Mouse (Mus musculus) heart, postnatal 0 days (tissue): Measurements from ENCODE around the gene Shroom2. TPM values are rescaled to one million over a fixed set of nuclear protein-coding genes. Genes with fewer than 3 reads are reported as not detected.

Experiments used
- ATAC-seq: fragments of 200-750 bp; cut with Nextera tagmentation; 2 replicates; pipeline ENCODE4 v1.8.0; 2017; ENCODE audit warnings: low read depth, moderate number of reproducible peaks, moderate library complexity; ENCODE audit not compliant: insufficient read depth
- DNase-seq: peaks from one replicate; pipeline ENCODE4 v3.0.0-alpha.2; 2016; ENCODE audit warnings: low spot score
- H3K27ac ChIP-seq: fragments of 300-500 bp; sonication (generic); 2 replicates; pipeline ENCODE4 v1.5.1; 2014; ENCODE audit warnings: low read depth, mild to moderate bottlenecking
- H3K27me3 ChIP-seq: fragments of 300-500 bp; sonication (generic); 2 replicates; pipeline ENCODE4 v1.6.1; 2014; ENCODE audit warnings: low read length, mixed read lengths; ENCODE audit not compliant: control insufficient read depth, insufficient read depth
- H3K36me3 ChIP-seq: fragments of 300-500 bp; sonication (generic); replicated peaks from 2 replicates; pipeline ENCODE4 v1.6.1; 2014; ENCODE audit warnings: low read length, mixed read lengths; ENCODE audit not compliant: control insufficient read depth, insufficient read depth
- H3K4me1 ChIP-seq: fragments of 300-500 bp; sonication (generic); 2 replicates; pipeline ENCODE4 v1.6.1; 2014; ENCODE audit warnings: antibody characterized with exemption; ENCODE audit not compliant: control insufficient read depth, insufficient read depth
- H3K4me2 ChIP-seq: fragments of 300-500 bp; sonication (generic); 2 replicates; pipeline ENCODE4 v1.6.1; 2014; ENCODE audit warnings: low read depth, mild to moderate bottlenecking, low read length, moderate library complexity
- H3K4me3 ChIP-seq: fragments of 300-500 bp; sonication (generic); 2 replicates; pipeline ENCODE4 v1.5.1; 2014; ENCODE audit warnings: low read depth, low read length
- H3K9ac ChIP-seq: fragments of 300-500 bp; sonication (generic); replicated peaks from 2 replicates; pipeline ENCODE4 v1.6.1; 2014; ENCODE audit warnings: low read depth, low read length, mixed read lengths
- H3K9me3 ChIP-seq: fragments of 300-500 bp; sonication (generic); replicated peaks from 2 replicates; pipeline ENCODE4 v1.6.1; 2016; ENCODE audit warnings: low read length; ENCODE audit not compliant: control insufficient read depth
- CTCF ChIP-seq: IDR thresholded peaks from 2 replicates; pipeline ENCODE4 v1.5.1; 2016; ENCODE audit warnings: antibody characterized with exemption, control low read depth, low read depth
- EP300 ChIP-seq: IDR thresholded peaks from 2 replicates; pipeline ENCODE4 v1.6.1; 2016; ENCODE audit warnings: antibody characterized with exemption, low read depth
- WGBS: fragments of 180-500 bp; shearing (Covaris S2); extraction: QIAGEN DNeasy Blood & Tissue Kit; methylation state at CpG from one replicate; pipeline ENCODE4 v1.1.7; 2014; 5-methylcytosine and 5-hydroxymethylcytosine counted together
- polyA plus RNA-seq: library from polyadenylated mRNA; unstranded; fragments of >200 nt; fragmentation: Nextera tagmentation; extraction: Ambion mirVana; gene quantifications from 2 replicates; pipeline ENCODE4 v1.2.1, GENCODE M21; 2015
- total RNA-seq: library from RNA; depleted of rRNA; stranded (reverse); fragments of >200 nt; gene quantifications from 2 replicates; pipeline ENCODE4 v1.2.3, GENCODE M21; 2014; ENCODE audit warnings: low replicate concordance; rRNA removed

Gene Shroom2
- total RNA-seq (13.5 and 17.1 TPM in 2 replicates), polyA plus RNA-seq (1.5 and 2.0 TPM in 2 replicates)

- no peak for DNase-seq
Observed at GRCm38 (mm10) chrX:152768891-152769599, at the start of gene Shroom2. Gene Shroom2, minus strand, starts transcription at chrX:152769465.

GRCm38 (mm10) chrX:152818996-152819395, 49.7 kb upstream of the Shroom2 start:
- Histone ChIP-seq H3K27ac (no peak overlapping the region), H3K27me3 (no peaks in the 10 kb centered on the region), H3K4me3 (no peak overlapping the region), H3K36me3 (no peaks in the 10 kb centered on the region), H3K4me1 (no peaks in the 10 kb centered on the region), H3K9ac (no peak overlapping the region), H3K9me3 (no peaks in the 10 kb centered on the region), H3K4me2 (no peak overlapping the region)
- TF ChIP-seq CTCF (peak; percentile 60), EP300 (no peak)
- ATAC-seq (no peak), DNase-seq (peak; percentile 12)

More at GRCm38 (mm10) chrX:152768891-152769599, at the start of gene Shroom2:
- ATAC-seq: peak; percentile 80
- H3K36me3 ChIP-seq: no peaks in the 10 kb centered on the region
- peak within 1 kb of the TSS; percentile 75 for H3K4me3 ChIP-seq
- no peaks in the 10 kb centered on the region for H3K9me3 ChIP-seq
- H3K9ac ChIP-seq: peak within 1 kb of the TSS; percentile 77
- peak within 1 kb of the TSS; percentile 80 for H3K27ac ChIP-seq
- H3K4me1 ChIP-seq: no peaks in the 10 kb centered on the region
- H3K27me3 ChIP-seq: no peaks in the 10 kb centered on the region
- WGBS: 9% methylated on average over 47 of the region's 55 CpGs
- peak within 1 kb of the TSS; percentile 68 for H3K4me2 ChIP-seq
- TF ChIP-seq CTCF (no peak), EP300 (no peak)

- WGBS: 58% methylated on average over 3 of the region's 3 CpGs
Observed at GRCm38 (mm10) chrX:152813339-152813738, 44.1 kb upstream of the Shroom2 start.

GRCm38 (mm10) chrX:152805317-152805716, 36.1 kb upstream of the Shroom2 start:
- DNase-seq: no peak

More at GRCm38 (mm10) chrX:152813339-152813738, 44.1 kb upstream of the Shroom2 start:
- TF ChIP-seq EP300 (no peak), CTCF (no peak)
- Histone ChIP-seq H3K4me3 (no peak overlapping the region), H3K27ac (no peak overlapping the region), H3K9me3 (no peaks in the 10 kb centered on the region), H3K4me2 (no peak overlapping the region), H3K27me3 (no peaks in the 10 kb centered on the region), H3K36me3 (no peaks in the 10 kb centered on the region), H3K9ac (no peak overlapping the region), H3K4me1 (no peaks in the 10 kb centered on the region)
- no peak for ATAC-seq
- DNase-seq: no peak

GRCm38 (mm10) chrX:152788611-152789010, 19.3 kb upstream of the Shroom2 start:
- no peak for ATAC-seq
- H3K27me3 ChIP-seq: 0 out of 2 replicates have a peak, but pooled peaks cover 3% of the 10 kb centered on the region
- no peak overlapping the region for H3K9ac ChIP-seq
- DNase-seq: no peak
- WGBS: 44% methylated on average over 2 of the region's 2 CpGs
- no peaks in the 10 kb centered on the region for H3K9me3 ChIP-seq
- H3K36me3 ChIP-seq: no peaks in the 10 kb centered on the region
- 0 out of 2 replicates have a peak overlapping the region, but pooled peaks have one; percentile 34 for H3K27ac ChIP-seq
- H3K4me3 ChIP-seq: no peak overlapping the region
- TF ChIP-seq EP300 (no peak), CTCF (no peak)
- H3K4me1 ChIP-seq: no peaks in the 10 kb centered on the region
- no peak overlapping the region for H3K4me2 ChIP-seq

More at GRCm38 (mm10) chrX:152805317-152805716, 36.1 kb upstream of the Shroom2 start:
- H3K9ac ChIP-seq: no peak overlapping the region
- H3K27ac ChIP-seq: no peak overlapping the region
- no peak for ATAC-seq
- no peaks in the 10 kb centered on the region for H3K27me3 ChIP-seq
- no peak overlapping the region for H3K4me2 ChIP-seq
- no peaks in the 10 kb centered on the region for H3K9me3 ChIP-seq
- TF ChIP-seq EP300 (no peak), CTCF (no peak)
- no peak overlapping the region for H3K4me3 ChIP-seq
- no peaks in the 10 kb centered on the region for H3K4me1 ChIP-seq
- no peaks in the 10 kb centered on the region for H3K36me3 ChIP-seq
